Mouse (Mus musculus): ENCODE data around the gene Alad.
A peak's percentile ranks its signal among the peaks of the same experiment; 100 is the strongest.

Gene Alad

DNA sequence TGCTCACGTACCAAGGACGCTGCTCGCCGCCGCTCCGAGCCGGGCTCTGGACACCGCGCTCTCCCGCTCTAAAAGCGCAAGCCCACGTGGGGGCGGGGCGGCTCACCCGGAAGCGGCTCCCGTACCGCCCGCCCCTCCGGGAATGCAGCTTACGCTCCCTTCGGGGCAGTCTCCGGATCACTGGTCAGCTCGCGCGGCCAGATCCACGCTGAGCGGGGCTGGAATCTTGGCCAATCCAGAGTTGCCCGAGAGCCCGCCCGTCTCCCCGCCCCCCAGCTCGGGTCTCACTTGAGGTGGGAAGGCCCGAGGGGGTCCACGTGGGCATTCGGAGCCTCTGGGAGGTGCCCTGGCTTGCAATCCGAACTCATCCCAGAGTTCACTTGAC, at the start of gene Alad:
Alad (minus strand) TSS at position 70 of the 385 bp plus-strand sequence.
- DNase-seq (ENCODE audit: low spot score in 2 of 2): peak; percentile 84 to 92

DNA sequence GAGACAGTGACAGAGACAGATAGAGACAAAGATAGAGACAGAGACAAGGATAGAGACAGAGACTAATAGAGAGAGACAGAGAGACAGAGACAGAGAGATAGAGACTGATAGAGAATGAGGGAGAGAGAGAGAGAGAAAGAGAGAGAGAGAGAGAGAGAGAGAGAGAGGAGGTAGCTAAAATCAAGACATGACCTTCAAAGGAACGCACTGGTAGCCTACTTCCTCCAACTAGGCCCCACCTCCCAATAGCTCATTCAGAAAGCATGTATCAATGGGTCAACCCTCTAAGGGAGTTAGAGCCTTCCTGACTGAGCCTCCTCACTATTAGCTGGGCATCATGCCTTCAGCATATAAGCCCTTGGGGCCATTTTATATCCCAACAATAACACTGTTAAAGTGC, 48.6 kb upstream of the Alad start:
- no peak for DNase-seq (ENCODE audit: low spot score in 2 of 2)

DNA sequence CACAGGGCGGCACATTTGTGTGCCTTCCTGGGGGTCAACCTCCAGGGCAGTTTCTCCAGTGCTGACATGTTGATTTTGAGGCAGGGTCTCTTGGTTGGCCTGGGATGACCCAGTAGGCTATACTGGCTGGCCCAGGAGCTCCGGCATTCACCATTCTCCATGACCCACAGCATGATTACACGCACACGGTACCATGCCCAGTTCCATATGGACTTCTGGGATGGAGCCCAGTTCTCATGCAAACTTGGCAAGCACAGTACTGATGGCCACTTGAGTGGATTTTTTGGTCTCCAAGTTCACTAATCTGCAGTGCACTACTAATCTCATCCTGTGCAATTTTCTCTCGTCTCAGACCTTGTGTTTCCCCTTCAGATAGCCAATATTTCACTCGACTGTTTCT, 48.0 kb upstream of the Alad start:
- no peak for DNase-seq (ENCODE audit: low spot score in 2 of 2)

DNA sequence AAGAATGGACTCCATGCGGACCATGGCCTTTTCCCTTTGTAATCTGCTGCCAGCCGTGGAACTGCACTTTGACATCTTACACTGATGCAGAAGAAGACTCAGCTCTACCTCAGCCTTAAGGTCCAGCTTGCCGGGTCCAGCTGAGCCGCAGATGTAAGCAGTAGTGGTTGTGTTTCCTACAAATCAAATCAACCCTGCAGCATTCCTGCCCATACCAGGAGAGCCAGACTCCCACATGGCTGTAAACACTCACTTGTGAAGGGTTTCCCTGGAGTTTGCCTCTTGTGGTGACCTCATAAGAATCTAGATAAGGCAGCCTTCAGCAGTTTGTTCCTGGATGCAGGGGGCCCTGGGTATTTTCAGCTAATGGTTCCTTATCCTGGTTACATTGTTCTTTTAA, 46.8 kb upstream of the Alad start:
- no peak for DNase-seq (ENCODE audit: low spot score in 2 of 2)

DNA sequence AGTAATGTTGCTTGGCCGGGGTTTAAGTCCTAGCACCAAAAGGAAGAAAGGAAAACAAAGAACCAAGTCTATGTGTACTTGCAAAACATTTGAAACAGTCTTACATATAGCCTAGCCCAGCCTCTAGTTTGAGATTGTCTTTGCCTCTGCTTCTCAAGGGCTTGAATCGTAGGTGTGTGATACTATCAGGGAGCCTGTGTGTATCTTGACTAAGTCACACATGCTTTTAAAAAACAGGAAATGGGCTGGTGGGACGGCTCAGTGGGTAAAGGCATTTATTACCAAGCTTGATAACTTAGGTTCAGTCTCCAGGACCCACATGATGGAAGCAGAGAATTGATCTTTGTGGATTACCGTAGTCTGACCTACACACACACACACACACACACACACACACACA, 42.3 kb upstream of the Alad start:
- no peak for DNase-seq (ENCODE audit: low spot score in 2 of 2)

DNA sequence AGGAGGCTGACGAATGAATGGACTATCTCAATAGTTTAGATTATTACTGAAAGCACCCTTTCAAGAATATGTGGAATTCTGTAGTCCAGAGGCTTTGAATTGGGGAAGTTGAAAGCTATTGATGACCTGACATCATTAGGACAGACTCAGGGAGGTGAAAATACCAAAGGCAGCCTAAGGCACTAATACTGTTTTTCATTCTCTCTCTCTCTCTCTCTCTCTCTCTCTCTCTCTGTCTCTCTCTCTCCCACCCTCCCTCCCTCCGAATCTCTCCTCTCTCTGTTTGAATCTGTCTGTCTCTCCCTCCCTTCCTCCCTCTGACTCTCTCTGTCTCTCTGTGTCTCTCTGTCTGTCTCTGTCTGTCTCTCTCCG, 41.9 kb upstream of the Alad start:
- DNase-seq (ENCODE audit: low spot score in 2 of 2): no peak

DNA sequence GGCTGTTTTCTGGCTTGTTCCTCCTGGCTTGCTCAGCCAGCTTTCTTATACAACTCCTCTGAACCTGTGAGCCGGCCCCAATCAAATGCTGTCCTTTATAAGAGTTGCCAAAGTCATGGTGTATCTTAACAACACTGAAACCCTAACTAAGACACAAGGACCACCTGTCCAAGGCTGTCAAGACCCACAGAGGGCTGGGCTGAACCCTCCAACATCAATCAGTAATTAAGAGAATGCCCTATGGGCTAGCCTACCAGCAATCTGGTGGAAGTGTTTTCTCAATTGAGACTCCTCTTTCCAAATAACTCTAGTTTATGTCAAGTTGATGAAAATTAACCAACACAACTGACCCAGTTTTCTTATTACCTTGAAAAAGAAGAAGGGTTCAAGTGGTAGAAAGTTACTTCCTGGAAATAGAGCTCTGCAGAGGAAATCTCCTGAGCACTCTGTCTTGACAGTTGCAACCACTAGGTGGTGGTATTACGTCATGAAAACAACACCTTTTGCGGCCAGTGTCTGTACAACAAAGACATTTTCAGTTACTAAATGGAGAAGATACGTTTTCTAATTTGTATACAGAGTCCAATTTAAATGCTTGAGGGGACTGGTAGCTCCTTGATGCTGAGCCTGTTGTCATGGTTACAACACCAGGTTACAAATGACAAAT, 41.4 kb upstream of the Alad start:
- DNase-seq (ENCODE audit: low spot score in 2 of 2): peak; percentile 75 to 81

DNA sequence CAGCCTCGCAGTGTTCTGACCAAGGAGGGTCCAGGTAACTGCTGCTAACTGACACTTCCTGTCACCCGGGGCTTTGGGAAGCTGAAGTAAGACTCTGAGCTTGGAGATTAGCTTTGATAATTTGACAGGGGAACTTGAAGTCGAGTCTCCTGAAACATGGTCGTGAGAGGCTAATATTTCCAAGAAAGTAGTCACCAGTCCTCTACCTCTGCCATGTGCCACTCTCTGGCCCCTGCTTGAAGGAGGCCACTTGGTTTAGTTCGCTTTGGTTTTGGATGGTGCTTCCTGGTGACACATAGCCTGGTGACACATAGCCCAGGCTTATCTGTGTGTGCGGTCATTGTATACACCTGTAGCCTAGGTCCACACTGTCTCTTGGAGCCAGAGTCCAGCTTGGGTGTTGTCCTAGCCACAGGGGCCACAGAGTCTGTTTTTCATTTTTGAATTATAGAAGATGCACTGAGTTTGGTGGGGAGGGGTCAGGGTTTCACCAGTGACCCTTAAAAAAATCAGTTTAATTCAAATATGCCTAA, 40.1 kb upstream of the Alad start, which contains the start of gene Rgs3:
Rgs3 (plus strand) TSS at position 51 of the 533 bp plus-strand sequence.
- DNase-seq (ENCODE audit: low spot score in 2 of 2): no peak

DNA sequence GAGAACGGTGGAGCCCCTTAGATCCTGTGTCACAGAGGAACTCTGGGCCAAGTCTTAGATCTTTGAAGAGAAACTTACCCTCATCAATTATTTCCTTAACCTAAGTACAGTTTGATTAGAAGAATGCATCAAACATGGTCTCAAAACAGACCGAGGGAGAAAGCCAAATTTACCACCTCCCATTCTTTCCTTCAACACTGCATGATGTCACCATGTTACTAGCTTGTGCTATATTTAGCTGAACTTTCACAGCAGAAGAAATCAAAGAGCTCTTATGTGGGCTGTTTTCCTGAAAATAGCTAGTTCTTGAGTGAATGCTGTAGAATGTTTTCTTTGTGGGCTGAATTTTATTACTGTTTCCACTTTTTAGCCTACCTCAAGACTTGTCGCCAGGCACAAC, 37.7 kb upstream of the Alad start:
- DNase-seq (ENCODE audit: low spot score in 2 of 2): no peak

DNA sequence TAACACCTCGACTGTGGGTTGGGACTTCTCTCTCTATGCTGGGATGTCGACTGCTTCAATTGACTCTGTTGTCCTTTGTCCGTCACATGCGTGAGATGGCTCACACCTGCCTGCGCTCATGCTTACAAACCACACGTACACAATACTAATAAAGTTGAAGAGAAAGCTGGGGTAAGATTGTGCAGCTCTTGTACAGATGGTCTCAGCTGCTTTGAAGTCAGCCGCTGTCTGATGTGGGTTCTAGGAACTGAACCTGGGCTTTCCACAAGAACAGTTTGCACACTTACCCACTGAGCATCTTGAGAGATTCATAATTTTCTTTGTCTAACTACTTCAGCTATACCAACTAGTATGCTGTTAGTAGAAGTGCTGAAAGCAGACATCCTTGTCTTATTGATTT, 32.2 kb upstream of the Alad start:
- no peak for DNase-seq (ENCODE audit: low spot score in 2 of 2)

DNA sequence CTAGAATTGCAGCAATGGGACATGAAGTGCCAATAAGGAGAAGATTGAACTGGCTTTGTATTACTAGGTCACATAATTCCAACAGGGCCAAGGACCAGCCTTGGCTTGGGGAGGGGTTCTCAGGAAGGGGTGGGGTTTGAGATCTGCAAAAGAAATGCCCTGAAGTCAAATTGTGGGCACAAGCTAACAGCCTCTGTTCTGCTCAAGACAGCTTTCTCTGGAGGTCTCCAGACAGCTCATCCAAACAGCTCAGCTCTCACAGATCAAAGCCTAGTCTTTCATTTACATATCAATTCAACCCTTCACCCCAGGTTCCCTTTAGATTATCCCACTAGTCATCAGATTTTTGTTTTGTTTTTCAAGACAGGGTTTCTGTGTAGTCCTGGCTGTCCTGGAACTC, 25.1 kb upstream of the Alad start:
- no peak for DNase-seq (ENCODE audit: low spot score in 2 of 2)

DNA sequence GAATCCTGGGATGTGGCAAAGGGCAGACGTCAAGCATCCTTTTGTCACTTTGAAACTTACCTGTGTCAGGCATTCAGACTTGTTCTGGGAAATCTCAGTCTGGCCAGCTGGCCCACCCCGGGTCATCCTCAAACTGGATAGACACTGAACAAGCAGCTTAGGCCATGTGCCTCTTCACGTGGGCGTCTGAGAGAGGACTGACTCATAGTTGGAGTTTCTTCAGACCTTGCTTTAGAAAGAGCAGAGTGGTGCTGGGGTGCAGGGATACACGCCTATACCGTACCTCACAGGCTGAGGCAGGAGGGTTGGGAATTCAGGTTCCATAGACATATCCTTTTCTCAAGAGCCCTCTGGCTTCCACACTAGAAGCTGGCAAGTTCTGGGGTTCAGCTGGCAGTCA, 24.1 kb upstream of the Alad start:
- DNase-seq (ENCODE audit: low spot score in 2 of 2): no peak

DNA sequence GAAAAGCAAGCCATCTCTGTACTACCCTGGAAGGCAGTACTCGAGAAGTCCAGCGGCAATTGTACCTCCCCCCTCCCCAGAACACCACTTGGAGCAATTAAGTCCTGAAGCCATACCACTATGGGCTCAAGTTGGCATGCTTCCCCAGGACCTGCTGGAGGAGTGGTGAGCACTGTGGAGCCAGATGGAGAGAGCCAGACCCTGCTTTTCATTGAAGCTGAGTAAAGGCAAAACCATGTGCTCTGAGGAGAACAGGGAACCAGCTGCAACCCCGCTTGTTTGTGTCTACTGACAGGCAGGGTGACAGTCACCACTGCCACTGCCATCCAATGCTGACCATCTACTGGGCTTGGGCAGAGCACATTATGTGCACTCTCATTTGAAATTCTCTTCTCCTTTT, 22.1 kb upstream of the Alad start:
- DNase-seq (ENCODE audit: low spot score in 2 of 2): no peak

DNA sequence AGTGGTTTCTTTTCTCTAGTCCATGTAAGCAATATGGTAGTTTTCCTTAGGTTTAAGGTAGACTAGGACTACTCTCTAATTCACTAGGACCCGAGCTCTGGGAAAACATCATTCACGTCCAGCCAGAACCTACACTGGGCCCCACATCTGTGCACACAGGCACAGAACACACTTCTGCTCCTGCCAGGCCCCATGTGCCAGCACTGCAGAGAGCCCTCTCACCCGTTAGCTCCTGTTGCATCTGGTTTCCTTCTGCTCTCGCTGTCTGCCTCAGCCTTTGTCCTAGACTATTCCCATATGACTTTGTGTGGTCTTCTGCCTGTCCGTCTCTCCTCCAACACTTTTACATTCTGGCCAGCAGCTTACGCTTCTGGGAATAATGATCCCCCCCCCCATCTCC, 14.0 kb upstream of the Alad start:
- DNase-seq (ENCODE audit: low spot score in 2 of 2): no peak

DNA sequence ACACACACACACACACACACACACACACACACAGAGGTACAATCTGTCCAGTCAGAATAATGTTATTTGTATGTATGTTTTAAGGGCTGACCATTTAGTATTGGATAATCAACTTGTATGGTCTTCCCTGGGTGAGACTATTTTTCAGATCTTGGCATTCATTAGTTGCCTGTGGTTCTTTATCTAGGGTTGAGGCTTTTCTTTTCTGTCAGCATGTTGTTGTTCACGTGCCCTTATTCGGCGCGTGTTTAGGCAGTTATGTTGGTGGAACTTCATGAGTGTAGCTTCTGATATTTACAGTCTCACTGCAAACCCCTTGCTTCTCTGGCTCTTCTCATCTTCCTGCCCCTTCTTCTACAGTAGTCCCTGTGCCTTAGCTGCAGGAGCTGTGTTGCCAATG, 7.9 kb upstream of the Alad start:
- DNase-seq (ENCODE audit: low spot score in 2 of 2): no peak

DNA sequence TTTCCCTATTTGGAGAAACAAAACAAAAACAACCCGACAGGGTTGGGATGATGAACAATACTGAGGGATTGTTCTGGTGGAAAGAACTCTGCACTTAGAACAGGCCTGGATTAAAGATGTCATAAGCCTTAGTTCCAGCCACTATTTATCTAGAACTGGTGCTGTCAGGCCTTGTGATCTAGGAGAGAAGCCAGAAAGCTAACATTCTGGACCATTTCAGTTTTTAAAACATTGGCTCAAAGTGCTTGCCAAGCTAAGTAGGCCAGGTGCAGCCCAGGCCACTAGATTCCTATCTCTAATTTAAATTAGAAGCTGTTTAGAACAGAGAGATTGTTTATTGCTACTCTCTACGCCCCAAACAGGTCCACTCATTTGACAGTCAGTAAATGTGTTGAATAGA, 6.5 kb upstream of the Alad start:
- DNase-seq (ENCODE audit: low spot score in 2 of 2): no peak

DNA sequence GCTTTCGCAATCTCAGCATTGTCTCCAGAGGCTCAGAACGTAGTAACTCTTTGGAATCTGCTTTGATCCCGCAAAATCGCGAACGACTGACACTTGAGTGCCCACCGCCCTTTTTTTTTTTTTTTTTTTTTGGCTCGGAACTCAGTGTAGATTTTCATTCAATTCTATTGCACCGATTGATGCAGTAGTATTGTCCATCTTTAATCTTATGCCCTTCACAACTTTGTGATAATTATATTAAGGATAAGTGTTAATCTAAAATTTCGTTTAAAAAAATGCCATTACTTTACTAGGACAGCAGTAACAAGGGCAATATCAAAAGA, 5.7 kb upstream of the Alad start:
- no peak for DNase-seq (ENCODE audit: low spot score in 2 of 2)

DNA sequence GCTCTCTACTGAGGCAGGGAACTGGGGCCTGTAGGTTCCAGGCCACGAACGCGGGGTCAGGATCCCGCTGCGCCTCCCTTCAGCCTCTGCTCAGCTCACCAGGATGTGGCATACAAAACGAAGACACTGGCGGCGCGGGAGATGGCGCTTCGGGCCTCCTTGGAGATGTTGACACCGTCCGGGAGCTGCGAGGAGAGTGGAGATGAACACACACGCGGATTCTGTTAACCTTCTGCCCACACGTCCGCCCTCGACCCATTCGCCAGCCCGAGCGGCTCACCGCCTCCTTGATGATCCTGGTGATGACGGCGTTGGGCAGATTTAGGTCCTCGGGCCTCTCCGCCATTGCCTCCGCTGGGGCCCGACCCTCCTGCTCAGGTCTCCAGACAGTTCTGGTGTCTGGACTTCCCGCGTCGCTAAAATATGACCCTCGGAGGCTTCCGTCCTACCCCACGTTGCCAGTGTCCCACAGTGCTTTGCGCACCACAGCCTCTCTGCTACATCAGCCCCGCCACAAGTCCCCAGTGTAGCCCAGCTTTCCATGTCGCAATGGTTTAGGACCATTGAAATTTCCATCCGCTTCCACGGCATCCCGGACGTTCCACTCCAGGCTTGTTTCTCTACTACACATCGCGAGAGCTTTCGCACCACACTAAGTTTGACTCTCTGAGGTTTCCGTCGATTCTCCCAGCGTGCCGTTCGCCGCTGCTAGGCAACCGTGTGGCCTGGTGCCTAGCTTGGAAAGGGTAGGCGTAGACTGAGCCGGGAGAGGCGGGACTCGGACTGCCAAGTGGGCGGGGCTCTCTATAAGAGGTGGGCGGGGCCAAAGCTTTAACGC, 5.2 kb upstream of the Alad start, which contains the start of the genes Pole3 and 4933430I17Rik:
Pole3 (minus strand) TSS at position 418 of the 838 bp plus-strand sequence.
4933430I17Rik (plus strand) TSS at position 719 of the 838 bp plus-strand sequence.
- peak; percentile 95 to 97 for DNase-seq (ENCODE audit: low spot score in 2 of 2)

DNA sequence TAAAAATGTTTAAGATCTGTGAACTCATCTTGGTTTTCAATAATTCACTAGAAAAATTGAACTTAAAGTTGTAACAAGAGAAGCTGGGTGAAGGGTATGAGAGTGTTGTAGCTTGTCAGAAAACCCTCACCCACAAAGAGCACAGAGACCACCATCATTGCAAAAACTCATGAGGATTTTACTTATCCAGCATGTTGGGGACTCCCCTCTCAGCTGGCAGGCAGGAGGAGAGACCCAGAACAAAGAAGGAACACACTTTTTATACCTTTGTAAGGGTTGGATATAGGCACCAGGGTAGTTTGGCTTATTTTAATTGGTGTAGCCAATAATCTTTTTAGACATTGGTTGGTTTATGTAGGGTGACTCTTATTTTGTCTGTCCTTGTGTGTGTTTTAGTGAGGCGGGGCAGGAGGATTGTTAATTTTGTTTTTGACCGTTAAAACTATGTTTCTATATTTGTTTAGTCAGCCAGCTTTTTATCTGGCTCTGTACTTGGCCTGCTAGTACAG, 1.2 kb upstream of the Alad start:
- no peak for DNase-seq (ENCODE audit: low spot score in 2 of 2)

DNA sequence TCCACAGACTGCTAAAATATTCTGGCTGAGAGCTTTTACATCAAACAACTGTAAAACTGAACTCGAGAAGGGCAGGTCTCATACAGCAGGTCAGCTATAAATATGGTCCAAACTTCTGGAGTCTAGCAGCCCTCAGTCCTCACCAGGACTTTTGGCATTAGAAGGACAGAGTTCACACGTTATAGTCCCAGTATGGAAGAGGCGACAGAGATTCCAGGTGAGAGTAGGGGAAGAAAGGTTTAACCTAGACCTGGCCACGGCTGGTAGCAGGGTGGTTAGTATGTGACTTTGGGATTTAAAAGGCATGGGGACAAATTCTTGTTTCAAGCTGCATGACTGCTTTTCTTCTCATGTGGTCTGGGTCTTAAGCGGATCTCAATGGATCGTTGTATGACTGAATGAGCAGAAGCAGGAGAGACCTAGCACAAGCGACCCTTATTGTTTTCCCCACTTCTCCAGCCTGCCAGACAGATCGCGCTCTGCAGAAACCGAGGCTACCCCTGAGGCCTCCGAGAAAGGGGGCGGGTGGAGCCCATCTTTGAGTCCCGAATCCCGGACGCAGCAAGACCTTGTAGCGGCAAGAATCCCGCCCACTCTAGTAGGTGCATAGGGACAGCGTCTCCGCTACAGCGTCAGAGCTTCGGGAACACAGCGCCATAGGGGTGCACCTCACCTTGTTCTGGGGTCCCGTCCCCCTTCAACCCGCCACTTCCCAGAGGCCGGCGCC, 433 bp downstream of the Alad start:
- DNase-seq (ENCODE audit: low spot score in 2 of 2): peak in 1 of 2 experiments; percentile 58

DNA sequence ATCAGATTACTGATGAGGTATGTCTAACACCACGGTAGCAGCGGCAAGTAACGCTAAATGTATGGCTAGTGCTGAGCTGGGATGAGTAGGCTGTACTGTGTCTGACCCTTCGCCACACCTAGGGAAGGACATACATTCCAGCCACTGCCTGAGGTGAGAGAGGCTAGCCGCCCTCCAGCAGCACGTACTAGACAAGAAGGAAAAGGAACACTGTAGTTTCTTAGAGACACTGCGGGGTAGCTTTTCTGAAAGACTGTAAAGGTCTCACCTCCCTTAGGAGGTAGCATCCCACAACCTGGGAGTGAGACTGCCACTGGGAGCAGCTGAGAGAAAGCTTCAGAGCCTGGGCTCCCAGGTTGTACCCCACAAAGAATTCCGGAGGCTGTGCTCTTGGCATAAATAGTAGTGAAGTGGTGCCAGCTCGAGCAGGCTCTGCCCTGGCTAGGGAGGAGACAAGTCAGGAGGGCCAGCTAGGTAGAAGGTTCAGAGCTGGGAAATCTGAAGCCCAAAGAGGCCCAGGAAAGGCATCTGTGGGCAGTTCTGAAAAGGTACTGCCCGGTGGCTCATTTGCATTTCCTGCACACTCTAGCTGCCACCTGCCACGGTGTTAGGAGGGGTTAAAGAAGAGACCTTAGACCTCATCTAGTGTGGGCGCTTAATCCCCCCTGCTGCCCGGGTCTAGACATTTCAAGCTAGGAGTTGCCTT, 1.1 kb downstream of the Alad start:
- peak; percentile 28 to 69 for DNase-seq (ENCODE audit: low spot score in 2 of 2)
